Mouse (Mus musculus) brain, adult 2 months (tissue): ENCODE measurements around the gene Wrap73.

Experiments
- DNase-seq: peaks from one replicate; pipeline ENCODE4 v3.0.0; 2011; ENCODE audit warnings: low read depth, low spot score

The Wrap73 gene

DNA sequence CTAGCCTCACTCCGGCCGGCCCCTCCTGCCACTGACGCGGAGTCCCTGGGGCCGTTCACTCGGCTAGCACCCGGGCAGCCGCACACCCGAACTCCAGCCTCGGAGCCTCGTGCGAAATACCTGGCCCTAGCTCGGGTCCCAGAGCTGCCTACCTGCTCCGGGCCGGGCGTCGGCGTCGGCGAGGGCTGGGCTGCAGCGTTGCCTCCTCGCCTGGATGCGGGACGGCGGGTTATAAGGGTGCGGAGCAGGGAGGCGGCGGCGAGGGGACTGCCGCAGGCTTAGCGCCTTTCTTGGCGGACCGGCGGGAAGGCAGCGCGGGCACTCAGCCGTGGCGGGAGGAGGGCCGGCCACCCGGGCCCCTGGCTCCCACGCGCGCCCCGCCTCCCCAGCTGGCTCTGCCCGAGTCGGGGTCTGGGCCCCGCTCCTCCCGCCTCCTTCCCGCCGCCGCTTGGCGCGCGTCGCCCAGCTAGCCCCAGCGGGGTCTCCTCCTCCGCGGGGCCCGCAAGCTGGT, 2.4 kb upstream of the Wrap73 start:
- no peak for DNase-seq

DNA sequence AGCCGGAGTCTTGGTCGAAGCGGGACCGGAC, 2.2 kb upstream of the Wrap73 start, which contains the start of gene Trp73:
TSS of gene Trp73 (minus strand) at position 27 of the 31 bp plus-strand sequence.
- no peak for DNase-seq

- DNase-seq: no peak
Observed at GRCm38 (mm10) chr4:154140213-154141008, 1.8 kb upstream of the Wrap73 start.

GRCm38 (mm10) chr4:154141009-154141867, 934 bp upstream of the Wrap73 start:
- no peak for DNase-seq

- no peak for DNase-seq
Observed at GRCm38 (mm10) chr4:154144712-154145111, 2.5 kb downstream of the Wrap73 start.

DNA sequence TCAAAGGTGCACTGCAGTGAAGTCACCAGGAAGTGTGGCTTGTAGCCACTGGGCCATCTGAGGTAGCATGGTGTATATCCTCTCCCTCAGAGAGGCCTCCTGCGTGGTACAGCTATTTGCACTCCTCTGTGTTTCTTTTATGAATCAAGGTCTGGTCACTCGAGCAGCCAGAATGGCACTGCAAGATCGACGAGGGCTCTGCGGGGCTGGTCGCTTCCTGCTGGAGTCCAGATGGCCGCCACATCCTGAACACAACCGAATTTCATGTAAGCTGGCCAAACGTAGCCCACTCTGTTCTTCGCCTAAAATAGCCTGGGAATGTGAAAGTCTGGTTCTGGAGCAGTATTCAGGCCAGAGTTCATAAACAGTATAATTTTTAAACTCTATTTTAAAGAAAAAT, 4.2 kb downstream of the Wrap73 start:
- DNase-seq: peak; percentile 89

- no peak for DNase-seq
Observed at GRCm38 (mm10) chr4:154154104-154154503, 11.9 kb downstream of the Wrap73 start.

DNA sequence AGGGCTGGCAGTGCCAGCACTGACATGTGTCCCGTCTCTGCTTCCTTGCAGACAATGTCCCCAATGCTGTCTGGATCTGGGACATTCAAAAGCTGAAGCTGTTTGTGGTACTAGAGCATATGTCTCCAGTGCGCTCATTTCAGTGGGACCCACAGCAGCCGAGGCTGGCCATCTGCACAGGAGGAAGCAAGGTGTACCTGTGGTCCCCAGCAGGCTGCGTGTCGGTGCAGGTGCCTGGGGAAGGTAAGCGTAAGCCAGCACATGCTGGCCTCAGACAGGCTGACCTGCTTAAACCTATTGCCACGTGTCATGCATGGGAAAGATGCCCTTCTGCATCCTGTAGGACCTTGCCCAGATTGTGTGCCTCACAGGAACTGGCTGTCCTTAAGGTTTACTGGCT, 13.9 kb downstream of the Wrap73 start:
- peak; percentile 44 for DNase-seq

DNA sequence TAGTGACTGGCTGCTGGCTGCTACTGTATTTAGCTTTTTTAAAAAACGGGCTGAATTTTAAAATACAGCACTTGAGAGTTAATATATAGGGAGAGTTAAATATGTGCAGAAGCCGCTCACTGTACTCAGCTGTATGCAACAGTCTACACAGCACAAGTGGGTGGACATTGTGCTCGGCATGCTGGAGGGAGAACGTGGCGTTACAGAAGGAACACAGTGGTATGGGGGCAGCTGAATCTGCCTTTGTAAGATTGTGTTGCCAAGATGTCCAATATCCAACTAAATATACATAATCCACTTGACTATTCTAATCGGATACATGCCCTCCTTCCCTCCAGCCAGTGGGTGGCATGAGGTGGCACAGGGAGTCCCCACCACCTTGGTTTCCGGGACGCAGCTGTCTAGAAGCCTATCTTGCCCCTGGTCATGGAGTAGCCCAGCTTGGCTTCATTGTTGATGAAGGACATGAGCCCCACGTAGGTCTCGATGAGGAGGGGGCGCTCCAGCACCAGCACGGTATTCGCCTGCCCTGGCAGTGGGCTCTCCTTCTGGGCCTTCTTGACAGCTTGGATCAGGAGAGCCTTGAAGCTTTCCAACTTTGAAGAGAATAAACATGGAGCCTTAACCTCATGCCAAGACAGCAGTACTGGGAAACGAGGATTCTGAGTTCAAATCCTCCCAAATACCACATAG, 15.9 kb downstream of the Wrap73 start:
- DNase-seq: peak; percentile 60

DNA sequence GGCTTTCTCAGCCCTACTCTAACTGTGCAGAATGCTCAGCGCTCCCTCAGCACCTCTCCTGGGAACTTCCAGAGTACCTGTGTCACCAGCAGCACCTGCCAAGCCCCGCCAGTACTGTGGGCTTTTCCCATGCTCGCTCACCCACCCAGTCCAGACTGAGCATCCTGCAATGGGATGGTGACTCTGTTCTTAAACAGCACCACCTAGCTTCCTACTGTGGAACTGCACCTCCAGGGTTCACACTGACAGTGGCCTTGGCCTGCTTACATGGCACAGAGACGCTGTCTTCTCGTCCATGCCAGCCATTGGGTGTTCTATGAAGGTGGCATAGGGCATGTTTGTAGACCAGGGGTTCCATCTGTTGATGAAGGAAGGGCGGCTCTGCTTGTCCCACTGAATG, 16.8 kb downstream of the Wrap73 start:
- DNase-seq: peak; percentile 90

DNA sequence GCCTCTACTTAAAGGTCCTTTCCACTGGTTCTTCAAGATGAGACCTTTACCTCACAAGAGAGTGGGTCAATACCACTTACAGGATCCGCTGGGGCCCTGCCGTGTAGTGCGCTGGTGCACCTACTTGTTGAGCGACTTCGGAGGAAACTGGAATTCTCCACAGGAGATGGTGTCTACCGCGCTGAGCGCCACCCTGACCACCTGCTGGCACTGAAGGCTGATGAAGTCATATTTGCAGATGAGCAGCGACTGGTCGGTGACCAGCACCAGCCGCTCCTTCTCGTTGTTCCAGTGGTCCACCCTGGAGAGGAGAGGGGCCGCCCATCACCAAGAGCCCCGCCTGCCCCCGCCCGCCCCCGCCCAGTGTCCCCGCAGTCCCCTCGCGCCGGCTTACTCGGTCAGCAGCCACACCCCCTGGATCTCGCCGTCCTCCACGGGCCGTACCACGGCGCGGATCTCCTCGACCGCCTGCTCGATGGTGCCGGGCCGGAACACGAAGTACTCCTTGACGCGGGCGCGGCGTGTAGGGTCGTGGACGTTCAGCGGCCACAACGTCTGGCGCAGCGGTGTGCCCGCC, 17.9 kb downstream of the Wrap73 start:
- DNase-seq: peak; percentile 52

DNA sequence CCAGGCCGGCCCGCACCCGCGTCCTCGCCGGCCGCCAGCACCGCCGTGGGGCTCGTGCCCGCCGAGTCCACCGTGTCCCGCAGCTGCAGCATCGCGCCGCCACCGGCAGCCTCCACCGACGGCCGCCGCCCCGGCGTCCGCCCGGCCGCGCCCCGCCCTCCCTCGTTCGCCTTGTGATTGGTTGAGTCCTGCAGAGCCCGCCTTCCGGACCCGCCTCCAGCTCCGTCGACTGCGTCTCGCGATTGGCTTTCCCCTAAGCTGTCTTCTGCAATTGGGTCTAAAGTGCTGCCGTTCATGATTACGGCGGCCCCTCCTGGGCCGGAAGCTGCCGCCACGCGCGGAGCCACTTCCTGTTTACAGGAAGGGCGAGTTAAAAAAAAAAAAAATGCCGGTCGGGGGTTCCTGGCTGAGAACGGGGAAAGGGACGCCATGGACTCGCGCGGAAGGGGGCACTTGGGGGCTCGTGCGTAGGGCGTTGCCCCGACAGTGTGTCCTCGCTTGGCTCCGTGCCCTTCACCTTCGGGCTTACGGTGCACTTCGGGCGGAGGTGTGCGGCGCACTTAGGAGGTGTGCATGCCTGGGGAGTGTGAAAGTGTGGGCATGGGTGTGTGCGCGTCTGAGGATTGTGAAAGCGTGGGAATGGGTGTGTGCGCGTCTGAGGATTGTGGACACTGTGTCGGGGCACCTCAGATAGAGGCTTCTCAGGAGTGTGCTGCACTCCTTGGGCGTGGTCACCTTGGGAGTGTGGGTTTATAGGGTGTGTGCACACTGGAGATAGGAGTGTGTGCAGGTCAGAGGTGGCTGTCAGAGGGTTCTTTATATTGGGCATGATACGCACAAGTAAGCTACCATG, 18.6 kb downstream of the Wrap73 start, which contains the start of gene Tprgl:
TSS of gene Tprgl (minus strand) at position 129 of the 853 bp plus-strand sequence.
- DNase-seq: peak; percentile 99

DNA sequence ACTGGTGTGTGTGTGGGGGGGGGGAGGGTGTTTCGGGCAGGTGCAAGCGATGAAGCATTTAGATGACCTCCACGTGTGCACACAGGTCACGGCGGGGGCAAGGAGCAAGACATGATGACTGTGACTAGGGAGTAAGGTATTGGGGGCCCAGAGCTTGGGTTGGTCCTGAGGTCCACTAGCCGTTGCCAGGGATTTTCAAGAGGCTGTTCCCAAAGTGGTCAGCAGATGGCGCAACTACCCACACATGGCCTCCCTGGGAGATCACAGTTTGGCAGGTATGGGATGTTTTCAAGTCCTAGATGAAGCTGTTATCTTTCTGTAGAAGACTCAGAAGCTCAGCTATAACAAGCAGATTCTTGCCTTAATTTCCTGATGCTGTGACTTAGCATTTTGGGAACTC, 21.1 kb downstream of the Wrap73 start:
- peak; percentile 88 for DNase-seq

DNA sequence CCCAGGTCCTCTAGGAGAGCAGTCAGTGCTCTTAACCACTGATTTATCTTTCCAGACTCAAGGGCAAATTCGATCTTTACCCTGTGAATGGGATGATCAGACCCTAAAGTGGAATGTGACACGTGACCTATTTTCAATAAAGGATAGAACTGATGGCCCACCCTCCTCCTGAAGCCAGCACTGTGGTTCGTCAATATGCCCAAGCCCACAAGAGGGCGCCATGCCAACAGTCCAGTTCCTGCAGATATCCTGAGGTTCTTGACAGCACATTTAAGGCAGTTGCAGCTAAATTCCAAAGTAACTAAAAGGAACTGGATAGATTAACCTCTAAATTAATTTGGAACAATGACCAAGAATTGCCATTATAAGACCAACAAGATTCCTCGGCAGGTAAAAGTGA, 24.9 kb downstream of the Wrap73 start:
- peak; percentile 63 for DNase-seq

- no peak for DNase-seq
Observed at GRCm38 (mm10) chr4:154170021-154170420, 27.8 kb downstream of the Wrap73 start.

DNA sequence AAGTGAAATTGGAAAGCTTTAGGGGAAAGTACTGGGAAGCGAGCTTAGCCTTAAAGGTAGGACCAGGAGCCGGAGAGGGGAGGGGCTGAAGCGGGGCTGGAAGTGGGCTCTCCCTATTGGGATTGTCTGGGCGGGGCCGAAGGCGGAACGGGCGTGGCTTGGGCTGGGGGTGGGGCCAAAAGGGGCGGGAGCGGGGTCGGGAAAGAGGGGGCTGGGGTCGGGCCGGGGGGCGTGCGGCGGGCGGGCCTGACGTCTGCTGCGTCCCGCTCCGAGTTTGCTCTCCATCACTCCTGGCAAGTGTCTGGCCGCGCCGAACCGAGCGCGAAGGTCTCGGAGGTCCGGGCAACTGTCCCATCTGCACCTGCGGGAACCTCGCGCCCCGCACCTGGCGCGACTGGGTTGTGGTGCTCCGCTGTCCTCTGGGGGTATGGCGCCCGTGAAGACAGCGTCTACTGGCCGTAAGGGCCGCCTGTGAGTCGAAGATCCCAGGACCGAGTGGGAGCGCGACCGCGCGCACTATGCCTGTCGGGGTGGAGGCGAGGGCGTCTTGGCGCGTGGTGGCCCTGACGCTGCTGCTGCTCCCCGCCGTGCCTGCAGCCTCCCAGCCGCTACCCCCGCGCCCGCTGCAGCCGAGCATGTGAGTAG, 28.5 kb downstream of the Wrap73 start, which contains the start of gene Megf6:
TSS of gene Megf6 (plus strand) at position 225 of the 645 bp plus-strand sequence.
- peak; percentile 20 for DNase-seq

- no peak for DNase-seq
Observed at GRCm38 (mm10) chr4:154171151-154171930, 29.2 kb downstream of the Wrap73 start.

- DNase-seq: no peak
Observed at GRCm38 (mm10) chr4:154171931-154172604, 29.9 kb downstream of the Wrap73 start.

GRCm38 (mm10) chr4:154177257-154177656, 35.1 kb downstream of the Wrap73 start:
- no peak for DNase-seq
